Mouse (Mus musculus) cerebellum, postnatal 10 days (tissue): Measurements from ENCODE around the gene Smarcc2.
A peak's percentile ranks its signal among the peaks of the same experiment; 100 is the strongest.
"Not testable (repeated sequence)": the region's sequence is repeated elsewhere in the genome, so short reads cannot be mapped to it uniquely, and the experiment has no call there.

Experiments
- DNase-seq, 2 experiments: peaks; one replicate each; pipeline ENCODE4 v3.0.0; 2021; ENCODE audit warnings: mixed read lengths in 2 of 2

The Smarcc2 gene

GRCm38 (mm10) chr10:128493695-128494666 lies 34.9 kb downstream of the Smarcc2 start, which contains the start of gene Myl6:
Gene Myl6, minus strand, starts transcription at chr10:128494145.
- DNase-seq, result peak; percentile 100

GRCm38 (mm10) chr10:128494667-128495245 lies 35.7 kb downstream of the Smarcc2 start:
- peak in 1 of 2 experiments; percentile 25 for DNase-seq

GRCm38 (mm10) chr10:128495270-128495669 lies 36.2 kb downstream of the Smarcc2 start:
- DNase-seq, result peak in 1 of 2 experiments; percentile 59

- no peak for DNase-seq
Measured at GRCm38 (mm10) chr10:128495903-128496302, 36.9 kb downstream of the Smarcc2 start.

GRCm38 (mm10) chr10:128496509-128497077 lies 37.5 kb downstream of the Smarcc2 start:
- peak in 1 of 2 experiments; percentile 13 for DNase-seq

GRCm38 (mm10) chr10:128497134-128497737 lies 38.2 kb downstream of the Smarcc2 start:
- DNase-seq, result peak in 1 of 2 experiments; percentile 20

GRCm38 (mm10) chr10:128498590-128498989 lies 39.5 kb downstream of the Smarcc2 start, which contains the start of gene Myl6b:
Gene Myl6b, minus strand, starts transcription at chr10:128498685.
- peak; percentile 96 to 98 for DNase-seq

GRCm38 (mm10) chr10:128499116-128499671 lies 40.1 kb downstream of the Smarcc2 start:
- DNase-seq, result peak; percentile 70 to 79

- no peak for DNase-seq
Measured at GRCm38 (mm10) chr10:128502341-128502740, 43.3 kb downstream of the Smarcc2 start.

GRCm38 (mm10) chr10:128503532-128503931 lies 44.5 kb downstream of the Smarcc2 start:
- DNase-seq, result no peak

- DNase-seq, result no peak
Measured at GRCm38 (mm10) chr10:128504012-128504411, 45.0 kb downstream of the Smarcc2 start.

GRCm38 (mm10) chr10:128504641-128505370 lies 45.8 kb downstream of the Smarcc2 start:
- DNase-seq, result no peak

GRCm38 (mm10) chr10:128505371-128505667 lies 46.3 kb downstream of the Smarcc2 start:
- DNase-seq, result not testable (repeated sequence)

GRCm38 (mm10) chr10:128505974-128506373 lies 46.9 kb downstream of the Smarcc2 start:
- DNase-seq, result no peak

GRCm38 (mm10) chr10:128508260-128508659 lies 49.2 kb downstream of the Smarcc2 start:
- DNase-seq, result no peak

- DNase-seq, result no peak
Measured at GRCm38 (mm10) chr10:128509203-128509602, 50.2 kb downstream of the Smarcc2 start.

GRCm38 (mm10) chr10:128509831-128510230 lies 50.8 kb downstream of the Smarcc2 start:
- DNase-seq, result no peak

- DNase-seq, result no peak
Measured at GRCm38 (mm10) chr10:128510301-128510700, 51.3 kb downstream of the Smarcc2 start.

- no peak for DNase-seq
Measured at GRCm38 (mm10) chr10:128511189-128511588, 52.1 kb downstream of the Smarcc2 start.

GRCm38 (mm10) chr10:128511761-128512160 lies 52.7 kb downstream of the Smarcc2 start:
- DNase-seq, result no peak

- no peak for DNase-seq
Measured at GRCm38 (mm10) chr10:128515044-128515443, 56.0 kb downstream of the Smarcc2 start.

GRCm38 (mm10) chr10:128516029-128516428 lies 57.0 kb downstream of the Smarcc2 start:
- no peak for DNase-seq
